Mouse (Mus musculus) forebrain, embryonic 12.5 days (tissue): ENCODE measurements around the gene Map3k5. TPM values are rescaled to one million over a fixed set of nuclear protein-coding genes. Genes with fewer than 3 reads are reported as not detected.

Experiments
- ATAC-seq: fragments of 200-750 bp; cut with Nextera tagmentation; 2 replicates; pipeline ENCODE4 v1.8.0; 2017; ENCODE audit warnings: moderate TSS enrichment; ENCODE audit not compliant: low FRiP score
- H3K27ac ChIP-seq: fragments of 300-500 bp; sonication (generic); 2 replicates; pipeline ENCODE4 v1.5.1; 2016; ENCODE audit warnings: mild to moderate bottlenecking
- H3K27me3 ChIP-seq: fragments of 300-500 bp; sonication (generic); 2 replicates; pipeline ENCODE4 v1.6.1; 2016; ENCODE audit warnings: mild to moderate bottlenecking
- H3K36me3 ChIP-seq: fragments of 300-500 bp; sonication (generic); replicated peaks from 2 replicates; pipeline ENCODE4 v1.6.1; 2016; ENCODE audit warnings: mild to moderate bottlenecking
- H3K4me1 ChIP-seq: fragments of 300-500 bp; sonication (generic); 2 replicates; pipeline ENCODE4 v1.6.1; 2016
- H3K4me2 ChIP-seq: fragments of 300-500 bp; sonication (generic); 2 replicates; pipeline ENCODE4 v1.6.1; 2016; ENCODE audit warnings: mild to moderate bottlenecking, moderate library complexity
- H3K4me3 ChIP-seq: fragments of 300-500 bp; sonication (generic); replicated peaks from 2 replicates; pipeline ENCODE4 v1.5.1; 2016; ENCODE audit warnings: mild to moderate bottlenecking
- H3K9ac ChIP-seq: fragments of 300-500 bp; sonication (generic); 2 replicates; pipeline ENCODE4 v1.6.1; 2016; ENCODE audit warnings: mild to moderate bottlenecking
- H3K9me3 ChIP-seq: fragments of 300-500 bp; sonication (generic); 2 replicates; pipeline ENCODE4 v1.6.1; 2016
- WGBS: fragments of 180-500 bp; shearing (Covaris S2); methylation state at CpG from one replicate; pipeline ENCODE4 v1.1.7; 2016; 5-methylcytosine and 5-hydroxymethylcytosine counted together
- polyA plus RNA-seq: library from polyadenylated mRNA; unstranded; fragments of >200 nt; fragmentation: Nextera tagmentation; extraction: Ambion mirVana; gene quantifications from 2 replicates; pipeline ENCODE4 v1.2.1, GENCODE M21; 2016

The Map3k5 gene
- polyA plus RNA-seq, 1 experiment from 2014 or later: 0.64 TPM

DNA sequence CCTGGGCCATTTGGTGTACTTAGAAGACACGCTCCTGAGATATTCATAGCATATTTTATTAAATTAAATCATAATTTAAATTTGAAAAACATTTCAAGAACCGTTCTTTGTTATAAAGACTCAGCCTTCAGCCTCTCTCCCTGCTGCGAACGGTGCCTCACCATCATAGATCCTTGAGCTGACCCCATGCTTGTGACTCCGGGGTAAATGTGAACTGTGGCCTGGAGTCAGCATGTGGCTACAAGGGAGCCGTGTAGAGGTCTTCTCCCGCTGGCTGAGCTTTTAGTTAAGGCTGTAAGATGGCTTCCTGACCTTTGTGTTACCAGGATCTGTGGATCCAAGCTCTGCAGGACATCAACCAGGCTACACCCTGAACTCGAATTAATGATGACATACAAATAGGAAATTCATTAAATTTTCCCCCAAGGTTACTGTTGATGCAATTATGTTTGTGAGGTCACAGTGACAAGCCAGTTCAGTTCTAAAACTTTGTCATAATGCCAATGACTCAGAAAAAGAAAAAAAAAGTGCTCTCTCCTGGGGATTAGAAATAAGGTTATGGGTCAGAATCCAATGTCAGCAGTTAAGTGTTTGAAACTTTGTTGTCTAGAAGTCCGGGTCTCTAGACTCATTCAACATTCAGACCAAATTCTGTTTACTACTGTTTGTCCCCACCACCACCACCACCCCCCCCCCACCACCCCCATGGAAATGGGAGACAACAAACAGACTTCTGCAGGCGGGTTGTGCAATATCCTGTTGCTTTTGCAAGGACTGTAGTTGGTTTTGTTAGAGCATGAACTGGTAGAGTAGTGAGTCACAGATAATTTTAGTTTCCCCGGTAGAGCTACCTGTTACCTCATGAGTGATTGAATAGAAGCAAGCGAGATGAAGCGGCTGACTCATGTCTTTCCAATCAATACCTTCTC lies 142.5 kb downstream of the Map3k5 start:
- Histone ChIP-seq H3K9me3 (no peaks in the 10 kb centered on the region), H3K4me1 (no peaks in the 10 kb centered on the region), H3K4me3 (no peak overlapping the region), H3K27ac (no peak overlapping the region), H3K9ac (no peak overlapping the region), H3K27me3 (no peaks in the 10 kb centered on the region), H3K4me2 (no peak overlapping the region), H3K36me3 (no peaks in the 10 kb centered on the region)
- no peak for ATAC-seq
- 79% methylated on average over 13 of the region's 13 CpGs for WGBS

- ATAC-seq: no peak
- Histone ChIP-seq H3K4me2 (no peak overlapping the region), H3K27me3 (no peaks in the 10 kb centered on the region), H3K4me1 (no peaks in the 10 kb centered on the region), H3K27ac (no peak overlapping the region), H3K36me3 (no peaks in the 10 kb centered on the region), H3K4me3 (no peak overlapping the region), H3K9ac (no peak overlapping the region), H3K9me3 (no peaks in the 10 kb centered on the region)
- WGBS: 88% methylated on average over 2 of the region's 2 CpGs
Observed at GRCm38 (mm10) chr10:20078350-20078749, 144.1 kb downstream of the Map3k5 start.

DNA sequence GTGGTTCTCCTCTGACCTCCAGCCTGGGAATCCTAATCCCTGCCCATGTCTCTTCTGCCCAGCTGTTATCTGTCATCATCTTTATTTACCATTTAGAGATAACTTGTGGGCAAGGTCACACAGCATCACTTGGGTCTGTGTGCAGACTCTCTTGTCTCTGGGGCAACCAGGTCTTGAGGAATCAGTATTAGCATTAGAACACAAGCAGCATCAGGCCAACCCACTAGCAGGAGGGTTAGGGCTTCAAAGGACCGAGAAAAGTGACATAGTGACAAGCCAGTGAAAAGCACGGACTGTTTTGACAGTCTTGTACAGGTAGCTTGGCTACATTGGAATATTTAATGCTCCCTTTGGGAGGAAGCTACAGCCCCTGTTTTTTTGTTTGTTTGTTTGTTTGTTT lies 153.6 kb downstream of the Map3k5 start:
- no peaks in the 10 kb centered on the region for H3K27me3 ChIP-seq
- 82% methylated on average over 2 of the region's 2 CpGs for WGBS
- H3K27ac ChIP-seq: no peak overlapping the region
- no peak overlapping the region for H3K4me2 ChIP-seq
- no peak overlapping the region for H3K9ac ChIP-seq
- no peaks in the 10 kb centered on the region for H3K4me1 ChIP-seq
- no peaks in the 10 kb centered on the region for H3K36me3 ChIP-seq
- no peak overlapping the region for H3K4me3 ChIP-seq
- H3K9me3 ChIP-seq: no peaks in the 10 kb centered on the region
- ATAC-seq: no peak

- WGBS: 56% methylated on average over 3 of the region's 3 CpGs
- no peak overlapping the region for H3K27ac ChIP-seq
- no peaks in the 10 kb centered on the region for H3K9me3 ChIP-seq
- no peak for ATAC-seq
- no peak overlapping the region for H3K9ac ChIP-seq
- no peak overlapping the region for H3K4me2 ChIP-seq
- H3K27me3 ChIP-seq: no peaks in the 10 kb centered on the region
- H3K36me3 ChIP-seq: no peaks in the 10 kb centered on the region
- no peaks in the 10 kb centered on the region for H3K4me1 ChIP-seq
- no peak overlapping the region for H3K4me3 ChIP-seq
Observed at GRCm38 (mm10) chr10:20089026-20089425, 154.8 kb downstream of the Map3k5 start.

GRCm38 (mm10) chr10:20090171-20090570 lies 155.9 kb downstream of the Map3k5 start:
- Histone ChIP-seq H3K9ac (no peak overlapping the region), H3K4me2 (no peak overlapping the region), H3K9me3 (no peaks in the 10 kb centered on the region), H3K27me3 (no peaks in the 10 kb centered on the region), H3K36me3 (no peaks in the 10 kb centered on the region), H3K4me3 (no peak overlapping the region), H3K27ac (no peak overlapping the region), H3K4me1 (no peaks in the 10 kb centered on the region)
- ATAC-seq: no peak
- 94% methylated on average over 11 of the region's 11 CpGs for WGBS

DNA sequence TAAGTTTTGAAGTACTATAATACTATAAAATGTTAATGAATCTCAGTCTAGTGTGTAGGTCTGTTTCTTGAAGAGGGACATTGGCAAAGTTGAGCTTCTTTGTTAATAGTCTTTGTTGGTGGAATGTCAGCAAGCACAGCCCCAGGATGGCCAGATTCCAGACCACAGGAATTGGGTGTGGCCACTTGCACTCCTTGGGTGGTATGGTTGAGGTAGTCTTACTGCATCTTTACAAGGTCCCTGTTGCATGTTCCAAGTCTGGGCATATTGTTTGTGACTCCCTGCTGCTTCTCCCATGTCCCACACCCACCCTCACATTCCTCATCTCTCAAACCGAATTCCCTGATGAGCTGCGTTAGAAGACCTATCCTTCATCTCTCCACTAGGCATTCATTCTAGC lies 157.1 kb downstream of the Map3k5 start:
- 97% methylated on average over 2 of the region's 2 CpGs for WGBS
- no peaks in the 10 kb centered on the region for H3K4me1 ChIP-seq

DNA sequence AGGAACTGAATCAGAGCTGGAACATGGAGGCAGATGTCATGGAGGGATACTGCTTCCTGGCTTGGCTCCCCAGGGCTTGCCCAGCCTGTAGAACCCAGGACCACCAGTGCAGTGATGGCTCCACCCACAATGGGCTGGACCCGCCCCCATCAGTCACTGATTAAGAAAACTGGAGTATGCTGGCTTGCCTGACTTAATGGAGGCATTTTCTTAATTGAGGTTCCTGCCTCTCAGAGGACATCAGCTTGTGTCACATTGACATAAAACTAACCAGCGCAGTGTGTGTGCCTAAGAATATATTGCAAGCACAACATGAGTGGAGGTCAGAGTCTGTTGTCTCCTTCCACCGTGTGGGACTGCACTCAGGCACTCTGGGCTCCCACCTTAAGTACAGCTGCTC lies 158.1 kb downstream of the Map3k5 start:
- no peaks in the 10 kb centered on the region for H3K4me1 ChIP-seq
- H3K4me2 ChIP-seq: no peak overlapping the region
- no peak for ATAC-seq
- no peak overlapping the region for H3K9ac ChIP-seq
- H3K27ac ChIP-seq: no peak overlapping the region
- 85% methylated on average over 3 of the region's 3 CpGs for WGBS
- H3K36me3 ChIP-seq: no peaks in the 10 kb centered on the region
- no peak overlapping the region for H3K4me3 ChIP-seq
- H3K9me3 ChIP-seq: no peaks in the 10 kb centered on the region
- H3K27me3 ChIP-seq: no peaks in the 10 kb centered on the region

More for the DNA sequence above, 157.1 kb downstream of the Map3k5 start:
- Histone ChIP-seq H3K9me3 (no peaks in the 10 kb centered on the region), H3K9ac (no peak overlapping the region), H3K27me3 (no peaks in the 10 kb centered on the region), H3K4me2 (no peak overlapping the region), H3K27ac (no peak overlapping the region), H3K36me3 (no peaks in the 10 kb centered on the region), H3K4me3 (no peak overlapping the region)
- no peak for ATAC-seq

DNA sequence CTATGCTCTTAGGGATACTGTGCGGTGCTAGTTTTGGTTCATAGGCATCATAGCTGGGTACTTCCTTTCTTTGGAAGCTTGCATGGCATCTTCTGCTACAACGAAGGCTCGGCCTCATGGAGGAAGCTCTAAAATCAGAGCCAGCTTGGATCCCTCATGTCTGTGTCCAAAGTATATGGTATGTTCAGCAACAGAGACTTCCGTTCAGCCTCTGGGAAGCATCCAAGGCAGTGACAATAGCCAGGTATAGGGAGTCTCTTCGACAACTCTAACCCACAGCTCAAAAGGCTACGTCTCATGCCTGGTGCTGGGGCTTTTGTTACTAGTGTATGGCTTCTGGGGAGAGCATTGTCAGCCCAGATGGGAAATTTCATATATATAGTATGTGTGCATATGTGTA lies 167.2 kb downstream of the Map3k5 start:
- Histone ChIP-seq H3K9ac (no peak overlapping the region), H3K4me2 (no peak overlapping the region), H3K4me1 (no peaks in the 10 kb centered on the region), H3K36me3 (no peaks in the 10 kb centered on the region), H3K9me3 (no peaks in the 10 kb centered on the region), H3K27me3 (no peaks in the 10 kb centered on the region), H3K27ac (no peak overlapping the region), H3K4me3 (no peak overlapping the region)
- WGBS: 89% methylated on average over 6 of the region's 6 CpGs
- ATAC-seq: no peak

GRCm38 (mm10) chr10:20104271-20104931 lies 170.1 kb downstream of the Map3k5 start:
- H3K27ac ChIP-seq: no peak overlapping the region
- H3K36me3 ChIP-seq: no peaks in the 10 kb centered on the region
- ATAC-seq: no peak
- no peak overlapping the region for H3K4me3 ChIP-seq
- no peaks in the 10 kb centered on the region for H3K4me1 ChIP-seq
- H3K9me3 ChIP-seq: no peaks in the 10 kb centered on the region
- H3K4me2 ChIP-seq: no peak overlapping the region
- H3K9ac ChIP-seq: no peak overlapping the region
- 83% methylated on average over 8 of the region's 8 CpGs for WGBS
- no peaks in the 10 kb centered on the region for H3K27me3 ChIP-seq

DNA sequence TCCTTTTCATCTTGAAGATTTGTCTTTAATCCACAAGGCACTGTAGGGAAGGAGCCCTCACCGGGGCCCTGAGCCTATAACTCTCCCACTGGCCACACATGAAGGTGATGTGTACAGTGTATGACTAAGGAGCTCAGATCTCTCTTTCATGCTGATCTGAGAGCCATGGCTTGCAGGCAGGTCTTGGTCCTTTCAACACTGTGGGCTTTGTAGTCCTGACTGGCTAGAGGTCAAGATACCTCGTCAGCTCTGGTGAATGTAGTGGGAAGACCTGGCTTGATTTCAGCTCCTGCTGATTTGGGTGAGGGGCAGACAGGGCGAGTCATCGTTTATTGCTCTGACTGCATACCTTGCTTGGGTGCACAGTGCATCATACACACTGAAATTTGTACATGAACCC lies 171.3 kb downstream of the Map3k5 start:
- Histone ChIP-seq H3K27ac (no peak overlapping the region), H3K9me3 (no peaks in the 10 kb centered on the region), H3K36me3 (no peaks in the 10 kb centered on the region), H3K4me2 (no peak overlapping the region), H3K9ac (no peak overlapping the region), H3K4me3 (no peak overlapping the region), H3K4me1 (no peaks in the 10 kb centered on the region), H3K27me3 (no peaks in the 10 kb centered on the region)
- ATAC-seq: no peak
- WGBS: 82% methylated on average over 4 of the region's 4 CpGs

- Histone ChIP-seq H3K9me3 (no peaks in the 10 kb centered on the region), H3K9ac (no peak overlapping the region), H3K27ac (no peak overlapping the region), H3K4me2 (no peak overlapping the region), H3K27me3 (no peaks in the 10 kb centered on the region), H3K4me3 (no peak overlapping the region), H3K4me1 (no peaks in the 10 kb centered on the region), H3K36me3 (no peaks in the 10 kb centered on the region)
- ATAC-seq: no peak
- 95% methylated on average over 14 of the region's 14 CpGs for WGBS
Observed at GRCm38 (mm10) chr10:20107031-20107430, 172.8 kb downstream of the Map3k5 start.

DNA sequence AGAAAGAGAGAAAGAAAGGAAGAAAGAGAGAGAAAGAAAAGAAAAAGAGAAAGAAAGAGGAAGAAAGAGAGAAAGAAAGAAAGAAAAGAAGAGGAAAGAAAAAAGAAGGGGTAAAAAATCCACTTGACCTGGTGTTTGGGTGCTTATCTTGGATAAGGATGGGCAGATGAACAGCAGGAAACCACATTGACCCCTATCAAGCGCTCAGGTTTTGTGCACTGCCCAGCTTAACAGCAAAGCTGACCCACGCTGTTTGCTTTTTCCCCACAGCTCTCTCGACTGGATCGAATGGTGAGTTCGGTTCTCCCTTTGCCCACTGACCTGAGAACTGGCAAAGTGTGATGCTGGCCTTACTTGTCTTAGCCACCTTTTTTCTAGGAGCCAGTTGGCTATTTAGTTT lies 177.2 kb downstream of the Map3k5 start:
- no peaks in the 10 kb centered on the region for H3K27me3 ChIP-seq
- H3K4me2 ChIP-seq: no peak overlapping the region
- no peak overlapping the region for H3K27ac ChIP-seq
- WGBS: 94% methylated on average over 5 of the region's 5 CpGs
- H3K4me1 ChIP-seq: no peaks in the 10 kb centered on the region
- H3K36me3 ChIP-seq: no peaks in the 10 kb centered on the region
- no peak overlapping the region for H3K4me3 ChIP-seq
- no peaks in the 10 kb centered on the region for H3K9me3 ChIP-seq
- ATAC-seq: no peak
- no peak overlapping the region for H3K9ac ChIP-seq
